Mouse (Mus musculus) spleen, postnatal 4 days (tissue): ENCODE data around the gene Asic2.

Experiments used
- DNase-seq, 2 experiments: peaks; one replicate each; pipeline ENCODE4 v3.0.0; 2022; ENCODE audit warnings: low spot score in 2 of 2

Asic2 gene

DNA sequence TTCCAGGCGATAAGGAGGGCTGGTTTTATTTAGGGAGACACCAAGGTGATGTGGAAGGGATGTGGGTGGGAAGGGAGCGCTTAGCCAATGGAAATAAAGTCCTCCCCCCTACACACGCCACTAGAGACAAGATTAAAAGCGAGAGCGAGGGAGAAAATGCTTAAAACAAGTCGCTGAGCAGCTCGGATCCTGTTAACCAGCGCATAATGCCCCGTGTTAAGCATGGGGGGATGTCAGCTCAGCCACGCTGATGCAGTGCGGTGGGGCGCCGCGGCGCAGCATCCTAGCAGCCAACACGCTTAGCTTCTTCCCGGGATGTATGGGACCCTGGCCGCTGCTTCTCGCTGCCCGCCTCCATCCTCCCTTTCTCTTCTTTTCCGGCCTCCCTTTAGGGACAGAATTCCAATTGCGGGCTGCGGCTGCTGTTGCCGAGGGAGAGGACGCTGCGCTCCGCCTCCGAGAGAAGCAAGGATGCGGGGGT, at the start of gene Asic2:
TSS of gene Asic2 (minus strand) at position 57 of the 481 bp plus-strand sequence.
- no peak for DNase-seq

- no peak for DNase-seq
Observed at GRCm38 (mm10) chr11:82016181-82016780, 48.0 kb upstream of the Asic2 start.

DNA sequence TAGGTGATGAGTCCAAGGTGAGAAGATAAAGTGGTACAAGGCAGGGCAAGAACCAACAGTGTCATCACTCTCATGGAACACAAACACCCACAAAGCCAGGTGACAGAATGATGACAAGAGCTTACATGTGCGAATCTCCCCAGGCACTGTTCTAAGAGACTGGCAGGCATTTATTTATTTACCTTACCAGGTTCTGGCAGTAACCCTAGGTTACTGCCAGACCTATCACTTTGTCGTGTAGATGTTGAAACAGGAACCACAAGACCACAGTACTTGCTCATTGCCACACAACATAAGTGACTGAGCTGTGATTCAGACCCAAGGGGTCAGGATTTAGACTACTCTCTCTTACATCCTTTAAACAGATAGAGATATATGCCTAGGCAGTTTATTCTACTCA, 46.8 kb upstream of the Asic2 start:
- no peak for DNase-seq

DNA sequence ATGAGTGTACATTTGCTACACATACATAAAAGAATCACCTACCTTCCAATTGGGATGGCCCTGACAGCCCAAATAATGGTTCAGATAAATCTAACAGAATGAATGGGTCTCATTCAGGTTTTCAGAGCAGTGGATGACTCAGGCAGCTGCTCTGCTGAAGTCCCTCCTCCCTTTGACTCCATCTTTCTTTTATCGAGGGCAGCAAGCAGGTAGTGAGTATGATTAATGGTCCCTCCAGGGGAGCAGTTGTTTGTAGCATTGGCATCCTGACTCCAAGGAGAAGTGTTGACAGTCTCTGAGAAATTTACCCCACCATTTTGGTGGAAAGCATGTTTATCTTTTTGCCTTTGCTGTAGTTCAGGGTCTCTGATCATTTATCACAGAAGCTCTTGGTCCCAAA, 45.5 kb upstream of the Asic2 start:
- no peak for DNase-seq

DNA sequence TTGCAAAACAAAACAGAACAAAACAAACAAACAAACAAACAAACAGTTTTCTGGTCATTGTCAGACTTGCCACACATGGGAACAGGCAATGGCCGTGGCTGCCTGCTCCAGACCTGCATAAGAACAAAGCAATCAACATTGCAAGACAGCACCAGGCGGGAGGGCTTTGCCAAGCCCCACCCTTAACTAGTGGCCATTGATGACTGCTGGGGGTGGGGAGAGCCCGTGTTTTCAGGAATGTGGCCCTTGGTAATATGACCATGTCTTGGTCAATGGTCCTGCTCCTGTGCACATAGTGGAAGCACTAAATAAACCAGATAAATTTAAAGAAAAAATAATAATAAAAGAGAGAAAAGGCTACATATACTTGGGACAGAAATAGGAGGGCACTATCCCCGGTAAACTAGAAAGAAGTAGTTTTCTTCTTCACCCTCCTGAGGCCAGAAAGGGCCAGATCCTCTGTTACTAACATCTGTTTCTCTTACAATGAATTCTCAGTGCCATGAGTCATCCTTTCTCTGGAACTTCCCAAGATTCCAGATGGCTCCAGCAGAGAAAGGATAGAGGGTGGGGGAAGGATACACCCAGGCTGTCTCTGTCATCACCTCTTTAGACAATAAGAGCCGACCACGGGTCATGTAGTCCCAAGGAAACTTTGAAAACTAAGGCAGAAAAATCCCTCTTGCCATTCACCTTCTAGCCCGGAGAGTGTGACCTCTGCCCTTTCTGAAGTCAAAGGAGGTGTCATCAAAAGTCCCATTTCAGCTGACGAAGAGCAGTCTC, 43.3 kb upstream of the Asic2 start:
- DNase-seq = no peak

GRCm38 (mm10) chr11:82010115-82010514, 41.9 kb upstream of the Asic2 start:
- DNase-seq = no peak

DNA sequence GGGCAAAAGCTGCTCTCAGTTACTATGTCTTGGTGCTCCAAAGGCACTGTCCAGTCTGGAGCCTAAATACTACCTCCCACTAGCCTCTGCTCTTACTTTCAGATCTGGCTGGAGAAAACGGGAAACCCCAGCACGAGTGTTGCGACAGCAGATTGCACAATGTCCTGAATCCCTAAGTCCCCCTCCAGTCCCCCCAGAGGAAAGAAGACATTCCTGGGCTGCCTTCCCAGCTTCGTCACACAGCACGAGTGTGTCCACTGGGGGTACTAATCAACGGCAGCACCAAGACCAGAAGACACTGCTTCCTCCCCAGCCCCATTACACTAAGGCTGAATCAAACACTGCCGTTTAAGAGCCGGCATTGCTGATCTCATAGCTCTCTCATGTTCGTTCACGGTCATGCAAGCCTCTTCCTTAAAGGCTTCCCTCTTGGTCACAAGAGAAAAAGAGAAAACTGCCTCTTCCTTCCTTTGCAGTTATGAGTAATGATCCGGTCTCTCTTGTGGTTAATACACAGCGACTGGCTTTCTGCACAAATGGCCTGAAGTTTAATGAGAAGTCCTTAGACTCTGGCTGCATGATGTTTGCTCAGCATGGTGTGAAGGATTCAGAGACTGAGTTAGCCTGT, 38.7 kb upstream of the Asic2 start:
- DNase-seq = no peak

GRCm38 (mm10) chr11:82004810-82005209, 36.6 kb upstream of the Asic2 start:
- no peak for DNase-seq

DNA sequence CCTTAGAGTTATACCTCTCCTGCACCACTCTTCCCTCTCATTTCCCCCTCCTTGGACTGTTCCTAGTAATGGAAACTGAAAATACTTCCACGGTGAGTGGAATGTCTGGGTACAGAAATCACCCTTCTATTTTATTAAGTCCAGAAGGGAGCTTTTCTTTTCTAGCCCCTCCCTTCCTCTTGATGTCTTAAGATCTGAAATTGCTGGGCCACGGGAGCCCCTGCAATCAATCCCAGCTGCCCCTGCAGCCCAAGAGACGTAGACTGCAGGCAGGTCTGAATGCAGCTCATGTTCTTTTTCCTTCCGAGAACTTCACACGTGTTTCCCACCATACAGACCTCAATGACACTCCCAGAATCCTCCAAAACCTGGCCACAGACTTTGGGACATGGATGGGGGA, 32.3 kb upstream of the Asic2 start:
- DNase-seq = no peak

- no peak for DNase-seq
Observed at GRCm38 (mm10) chr11:81999469-81999868, 31.2 kb upstream of the Asic2 start.

DNA sequence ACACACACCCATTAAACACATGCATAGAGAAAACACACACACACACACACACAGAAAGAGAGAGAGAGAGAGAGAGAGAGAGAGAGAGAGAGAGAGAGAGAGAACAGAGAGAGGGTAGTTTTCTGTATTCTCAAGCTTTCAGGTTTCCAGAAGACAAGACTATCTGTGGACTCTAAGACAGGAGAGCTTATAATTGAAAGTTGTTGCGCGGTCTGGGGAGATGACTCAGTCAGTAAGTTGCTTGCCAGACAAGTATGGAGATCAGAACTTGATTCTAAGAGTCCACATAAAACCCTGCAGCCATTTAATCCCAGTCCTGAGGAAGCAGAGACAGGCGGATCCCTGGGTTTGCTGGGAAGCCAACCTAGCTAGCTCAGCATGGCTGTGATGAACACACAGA, 30.4 kb upstream of the Asic2 start:
- no peak for DNase-seq

- DNase-seq = no peak
Observed at GRCm38 (mm10) chr11:81997085-81997484, 28.8 kb upstream of the Asic2 start.

- DNase-seq = peak; percentile 50 to 82
Observed at GRCm38 (mm10) chr11:81996172-81996841, 28.1 kb upstream of the Asic2 start.

GRCm38 (mm10) chr11:81983146-81983545, 14.9 kb upstream of the Asic2 start:
- DNase-seq = peak; percentile 51 to 78

DNA sequence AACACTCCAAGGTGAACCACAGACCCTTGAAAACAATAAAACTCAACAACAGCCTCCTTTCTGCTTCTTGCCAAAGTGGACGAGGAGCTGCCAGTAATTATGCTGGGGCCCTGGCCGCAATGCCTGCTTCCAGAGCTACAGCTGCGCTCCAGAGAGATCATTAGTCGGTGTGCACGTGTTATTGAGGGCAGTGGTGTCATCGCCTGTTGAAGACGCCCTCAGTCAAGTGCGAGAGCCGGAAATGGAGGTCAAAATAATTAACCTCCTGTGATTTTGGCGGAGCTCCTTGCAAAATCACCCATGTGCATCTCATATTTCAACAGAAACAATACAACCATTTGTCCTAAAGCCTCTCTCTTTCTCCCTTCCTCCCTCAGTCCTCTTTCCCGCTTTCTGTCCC, 13.9 kb upstream of the Asic2 start:
- no peak for DNase-seq

- no peak for DNase-seq
Observed at GRCm38 (mm10) chr11:81974577-81974976, 6.3 kb upstream of the Asic2 start.

GRCm38 (mm10) chr11:81973699-81974098, 5.4 kb upstream of the Asic2 start:
- no peak for DNase-seq

DNA sequence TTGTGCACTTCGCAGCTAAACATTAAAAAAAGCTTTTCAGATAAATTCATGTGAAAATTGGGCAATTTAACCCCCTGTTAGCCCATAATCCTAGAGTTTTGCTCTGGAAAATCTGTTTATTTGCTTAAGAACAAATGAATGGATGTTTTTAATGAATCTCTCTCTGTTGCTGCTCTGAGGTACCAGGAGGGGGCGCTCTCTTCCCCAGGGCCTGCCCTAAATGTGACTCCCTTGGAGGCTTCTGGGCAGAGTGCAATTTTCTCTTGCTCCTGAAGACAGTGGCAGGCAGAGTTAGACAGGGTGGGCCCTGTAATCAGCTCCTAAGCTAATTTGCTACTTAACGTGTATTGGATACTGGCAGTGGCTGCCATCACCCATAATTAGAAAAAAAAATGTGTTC, 3.8 kb upstream of the Asic2 start:
- DNase-seq = no peak

- DNase-seq = no peak
Observed at GRCm38 (mm10) chr11:81966626-81967289, 1.5 kb downstream of the Asic2 start.

DNA sequence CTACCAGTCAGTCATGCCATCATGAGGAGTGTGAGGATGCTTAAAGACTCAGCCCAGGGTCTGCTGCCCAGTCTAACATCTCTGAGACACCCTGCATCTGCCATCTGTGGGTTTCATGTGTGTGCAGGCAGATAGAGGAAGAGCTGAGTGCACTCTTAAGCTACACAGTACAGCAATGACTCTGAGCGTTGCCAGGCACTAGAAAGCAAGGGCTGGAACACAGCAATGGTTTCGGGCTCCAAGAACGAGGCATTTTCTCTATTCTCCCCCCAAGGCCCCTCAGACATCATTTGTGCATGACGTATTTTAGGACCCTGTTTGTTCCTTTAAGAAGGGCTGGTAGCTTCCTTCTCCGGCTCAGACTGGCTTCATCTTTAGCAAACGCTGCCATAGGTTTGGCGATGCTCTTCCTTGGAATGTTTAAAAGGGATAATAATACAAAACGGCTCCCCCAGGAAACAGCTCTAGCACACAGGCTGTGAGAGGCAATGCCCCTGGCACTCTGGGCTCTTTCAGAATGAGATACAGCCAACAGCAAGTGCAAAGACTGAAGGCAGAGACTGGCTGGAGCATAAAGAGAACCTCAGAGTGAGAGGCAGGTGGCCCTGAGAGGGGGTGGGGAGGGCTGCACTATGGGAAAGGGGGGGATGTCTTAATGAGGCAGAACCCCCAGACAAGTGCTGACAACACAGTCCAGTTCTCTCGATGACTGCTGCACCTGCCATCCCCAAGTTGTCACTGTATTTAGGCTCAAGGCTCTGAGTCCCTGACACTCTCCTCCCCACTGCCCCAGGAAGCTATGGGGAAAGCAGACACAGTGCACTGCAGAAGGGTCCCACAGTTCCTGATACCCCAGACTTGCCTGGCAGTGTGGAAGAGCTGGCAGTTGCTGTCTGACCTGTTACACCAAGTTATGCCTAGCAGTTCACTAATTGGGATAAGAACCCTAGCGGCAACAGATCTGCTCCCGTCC, 2.3 kb downstream of the Asic2 start:
- DNase-seq = no peak

DNA sequence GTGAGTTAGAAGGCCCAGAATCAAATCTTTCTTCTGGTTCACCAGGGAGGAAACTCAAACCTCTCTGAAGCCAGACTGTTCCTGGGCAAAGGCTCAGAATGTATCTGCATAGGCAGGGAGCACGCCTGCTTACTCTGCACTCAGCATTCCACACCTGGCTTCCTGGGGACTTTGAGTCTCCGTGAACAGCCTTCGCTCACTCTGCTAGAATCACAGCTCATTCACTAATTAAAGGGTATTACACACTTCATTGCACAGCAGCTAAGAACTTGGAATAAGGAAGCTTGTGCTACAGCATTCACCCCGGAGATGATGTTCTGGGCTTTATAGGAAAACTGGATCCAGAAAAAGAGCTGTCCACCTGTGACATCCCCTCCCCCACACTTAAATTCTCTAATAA, 3.7 kb downstream of the Asic2 start:
- no peak for DNase-seq
